Mouse (Mus musculus): ENCODE results near the gene Cobll1. TPM values are rescaled to one million over a fixed set of nuclear protein-coding genes. Genes with fewer than 3 reads are reported as not detected.

The Cobll1 gene
- polyA plus RNA-seq, 1 experiment from 2014 or later: 20.2 TPM

DNA sequence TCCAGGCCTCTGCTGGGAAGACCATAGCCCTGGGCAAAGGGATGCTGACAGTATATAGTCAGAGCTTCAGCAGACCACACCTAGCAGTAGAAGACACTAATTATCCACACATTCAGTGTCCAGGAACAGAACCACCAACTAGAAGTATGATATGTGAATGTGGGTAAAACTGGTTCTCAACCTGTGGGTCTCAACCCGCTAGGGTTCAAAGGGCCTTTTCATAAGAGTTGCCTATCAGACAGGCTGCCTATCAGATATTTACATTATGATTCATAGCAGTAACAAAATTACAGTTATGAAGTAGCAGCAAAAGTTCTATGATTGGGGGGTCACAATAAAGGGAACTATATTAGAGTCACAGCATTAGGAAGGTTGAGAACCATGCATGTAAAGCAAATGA, 24.6 kb downstream of the Cobll1 start:
- WGBS: 89% methylated on average over 1 of the region's 1 CpGs
- Histone ChIP-seq H3K4me1 (ENCODE audit: control insufficient read depth, insufficient read depth, low read length) (peaks cover 15% of the 10 kb centered on the region), H3K9me3 (ENCODE audit: control insufficient read depth, low read length) (peaks cover 2% of the 10 kb centered on the region; the same call in 1 of the 2 replicates), H3K4me2 (ENCODE audit: low read depth, low read length) (no peak overlapping the region), H3K4me3 (ENCODE audit: low read length) (no peak overlapping the region), H3K27me3 (replicated peaks; ENCODE audit: control insufficient read depth, insufficient read depth, low read length) (no peaks in the 10 kb centered on the region), H3K9ac (ENCODE audit: low read depth, low read length) (no peak overlapping the region), H3K36me3 (ENCODE audit: control insufficient read depth, insufficient read depth, low read length) (no peaks in the 10 kb centered on the region), H3K27ac (ENCODE audit: low read length) (no peak overlapping the region)
- peak; percentile 54 for ATAC-seq

GRCm38 (mm10) chr2:65213675-65214074, 25.5 kb downstream of the Cobll1 start:
- 97% methylated on average over 3 of the region's 3 CpGs for WGBS
- Histone ChIP-seq H3K4me1 (ENCODE audit: control insufficient read depth, insufficient read depth, low read length) (peaks cover 11% of the 10 kb centered on the region), H3K27me3 (replicated peaks; ENCODE audit: control insufficient read depth, insufficient read depth, low read length) (no peaks in the 10 kb centered on the region), H3K9me3 (ENCODE audit: control insufficient read depth, low read length) (peaks cover 2% of the 10 kb centered on the region; the same call in 1 of the 2 replicates), H3K4me3 (ENCODE audit: low read length) (no peak overlapping the region), H3K4me2 (ENCODE audit: low read depth, low read length) (no peak overlapping the region), H3K27ac (ENCODE audit: low read length) (no peak overlapping the region), H3K9ac (ENCODE audit: low read depth, low read length) (no peak overlapping the region), H3K36me3 (ENCODE audit: control insufficient read depth, insufficient read depth, low read length) (no peaks in the 10 kb centered on the region)
- ATAC-seq: no peak

DNA sequence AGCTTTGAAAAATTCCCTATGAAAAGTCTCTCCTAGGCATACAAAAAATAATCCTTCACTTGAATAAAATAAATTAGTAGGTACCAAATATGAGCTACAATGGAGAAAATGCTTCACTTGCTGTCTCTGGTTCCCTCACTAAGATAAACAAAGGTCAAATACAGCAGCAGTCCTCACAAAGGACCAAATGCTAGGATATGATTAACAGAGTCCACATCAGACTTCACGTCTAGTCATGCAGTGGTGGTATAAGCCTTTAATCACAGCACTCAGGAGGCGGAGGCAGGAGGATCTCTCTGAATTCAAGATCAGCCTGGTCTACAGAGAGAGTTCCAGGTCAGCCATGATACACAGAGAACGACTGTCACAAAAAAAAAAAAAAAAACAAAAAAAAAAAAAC, 27.6 kb downstream of the Cobll1 start:
- Histone ChIP-seq H3K9ac (ENCODE audit: low read depth, low read length) (no peak overlapping the region), H3K4me3 (ENCODE audit: low read length) (no peak overlapping the region), H3K36me3 (ENCODE audit: control insufficient read depth, insufficient read depth, low read length) (no peaks in the 10 kb centered on the region), H3K9me3 (ENCODE audit: control insufficient read depth, low read length) (peaks cover 2% of the 10 kb centered on the region; the same call in 1 of the 2 replicates), H3K27ac (ENCODE audit: low read length) (no peak overlapping the region), H3K4me2 (ENCODE audit: low read depth, low read length) (no peak overlapping the region), H3K27me3 (replicated peaks; ENCODE audit: control insufficient read depth, insufficient read depth, low read length) (no peaks in the 10 kb centered on the region), H3K4me1 (ENCODE audit: control insufficient read depth, insufficient read depth, low read length) (peaks cover 9% of the 10 kb centered on the region)
- 79% methylated on average over 3 of the region's 3 CpGs for WGBS
- ATAC-seq: no peak; the same call in 1 of the 2 replicates

DNA sequence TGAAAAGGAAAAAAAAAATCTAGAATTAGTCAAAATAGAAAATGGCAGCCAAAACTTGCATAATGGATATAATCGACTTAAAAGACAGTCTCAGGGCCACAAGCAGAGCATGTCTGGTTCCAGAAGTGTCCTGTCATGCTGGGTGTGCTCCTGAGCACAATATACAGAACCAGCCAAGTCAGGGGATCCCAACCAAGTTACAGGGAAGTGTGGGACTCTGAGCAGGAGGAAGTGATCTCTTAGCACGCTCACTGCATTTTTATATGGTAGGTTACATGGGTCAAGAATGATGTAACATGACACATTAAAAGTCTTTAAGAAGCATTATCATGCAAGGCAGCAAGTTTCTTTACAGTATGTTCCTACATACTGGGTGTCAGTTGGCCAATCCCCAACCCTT, 31.5 kb downstream of the Cobll1 start:
- no peak overlapping the region for H3K9ac ChIP-seq (ENCODE audit: low read depth, low read length)
- H3K4me2 ChIP-seq (ENCODE audit: low read depth, low read length): no peak overlapping the region
- H3K36me3 ChIP-seq (ENCODE audit: control insufficient read depth, insufficient read depth, low read length): no peaks in the 10 kb centered on the region
- 74% methylated on average over 2 of the region's 2 CpGs for WGBS
- peak; percentile 23; the same call in 1 of the 2 replicates for ATAC-seq
- H3K4me1 ChIP-seq (ENCODE audit: control insufficient read depth, insufficient read depth, low read length): peaks cover 5% of the 10 kb centered on the region; the same call in 1 of the 2 replicates
- H3K4me3 ChIP-seq (ENCODE audit: low read length): no peak overlapping the region
- no peaks in the 10 kb centered on the region for H3K27me3 ChIP-seq (replicated peaks; ENCODE audit: control insufficient read depth, insufficient read depth, low read length)
- no peak overlapping the region for H3K27ac ChIP-seq (ENCODE audit: low read length)
- no peaks in the 10 kb centered on the region for H3K9me3 ChIP-seq (ENCODE audit: control insufficient read depth, low read length)

DNA sequence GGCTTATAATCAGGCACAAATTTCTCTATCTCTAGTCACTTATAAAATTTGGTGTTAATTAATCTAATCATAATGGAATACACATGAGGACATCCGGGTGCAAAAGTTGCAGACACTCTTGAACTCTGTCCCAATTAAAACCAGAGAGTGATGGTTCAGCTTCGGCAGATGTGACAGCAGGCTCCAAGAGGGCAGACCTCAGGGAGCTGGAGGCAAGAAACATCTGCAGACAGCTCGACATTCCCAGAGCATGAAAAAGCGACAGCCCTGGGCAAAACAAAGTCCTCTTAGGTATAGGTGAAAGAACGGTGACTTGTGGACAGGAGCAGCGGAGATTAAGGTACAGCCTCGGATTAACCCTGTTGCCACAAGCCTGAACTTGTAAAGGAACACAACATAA, 35.5 kb downstream of the Cobll1 start:
- Histone ChIP-seq H3K9ac (ENCODE audit: low read depth, low read length) (no peak overlapping the region), H3K27me3 (replicated peaks; ENCODE audit: control insufficient read depth, insufficient read depth, low read length) (no peaks in the 10 kb centered on the region), H3K4me3 (ENCODE audit: low read length) (no peak overlapping the region), H3K4me1 (ENCODE audit: control insufficient read depth, insufficient read depth, low read length) (no peaks in the 10 kb centered on the region), H3K9me3 (ENCODE audit: control insufficient read depth, low read length) (no peaks in the 10 kb centered on the region), H3K4me2 (ENCODE audit: low read depth, low read length) (no peak overlapping the region), H3K36me3 (ENCODE audit: control insufficient read depth, insufficient read depth, low read length) (no peaks in the 10 kb centered on the region), H3K27ac (ENCODE audit: low read length) (no peak overlapping the region)
- 62% methylated on average over 7 of the region's 7 CpGs for WGBS
- ATAC-seq: no peak

DNA sequence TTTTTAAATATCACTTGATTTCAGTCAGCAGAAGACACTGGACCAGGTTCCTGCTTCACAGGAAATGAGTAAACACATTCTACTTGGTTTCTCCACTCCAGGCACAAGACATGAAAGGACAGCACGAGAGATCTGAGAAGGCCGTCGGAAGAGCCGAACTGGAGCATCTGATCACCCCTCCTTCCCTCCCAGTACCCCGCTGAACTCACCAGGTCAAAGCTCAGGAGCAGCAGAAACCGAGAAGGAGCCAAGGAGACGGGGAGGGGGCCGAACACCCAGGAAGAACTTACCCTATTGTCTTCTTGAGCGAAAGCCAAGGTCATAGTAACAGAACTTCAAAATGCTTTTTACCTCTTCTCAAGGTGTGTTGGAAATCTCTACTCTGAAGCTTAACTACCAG, 39.5 kb downstream of the Cobll1 start:
- WGBS: 86% methylated on average over 9 of the region's 9 CpGs

GRCm38 (mm10) chr2:65198605-65199004, 40.6 kb downstream of the Cobll1 start:
- no peaks in the 10 kb centered on the region for H3K27me3 ChIP-seq (replicated peaks; ENCODE audit: control insufficient read depth, insufficient read depth, low read length)
- H3K9ac ChIP-seq (ENCODE audit: low read depth, low read length): no peak overlapping the region
- no peaks in the 10 kb centered on the region for H3K9me3 ChIP-seq (ENCODE audit: control insufficient read depth, low read length)
- no peak overlapping the region for H3K4me2 ChIP-seq (ENCODE audit: low read depth, low read length)
- ATAC-seq: no peak
- no peaks in the 10 kb centered on the region; the same call in 1 of the 2 replicates for H3K4me1 ChIP-seq (ENCODE audit: control insufficient read depth, insufficient read depth, low read length)
- WGBS: 96% methylated on average over 3 of the region's 3 CpGs
- no peak overlapping the region for H3K4me3 ChIP-seq (ENCODE audit: low read length)
- no peaks in the 10 kb centered on the region for H3K36me3 ChIP-seq (ENCODE audit: control insufficient read depth, insufficient read depth, low read length)
- no peak overlapping the region for H3K27ac ChIP-seq (ENCODE audit: low read length)

More for the DNA sequence above, 39.5 kb downstream of the Cobll1 start:
- no peak overlapping the region for H3K4me3 ChIP-seq (ENCODE audit: low read length)
- no peak overlapping the region for H3K4me2 ChIP-seq (ENCODE audit: low read depth, low read length)
- no peaks in the 10 kb centered on the region for H3K9me3 ChIP-seq (ENCODE audit: control insufficient read depth, low read length)
- H3K27ac ChIP-seq (ENCODE audit: low read length): no peak overlapping the region
- H3K36me3 ChIP-seq (ENCODE audit: control insufficient read depth, insufficient read depth, low read length): no peaks in the 10 kb centered on the region
- H3K27me3 ChIP-seq (replicated peaks; ENCODE audit: control insufficient read depth, insufficient read depth, low read length): no peaks in the 10 kb centered on the region
- no peak for ATAC-seq
- no peaks in the 10 kb centered on the region; the same call in 1 of the 2 replicates for H3K4me1 ChIP-seq (ENCODE audit: control insufficient read depth, insufficient read depth, low read length)
- H3K9ac ChIP-seq (ENCODE audit: low read depth, low read length): no peak overlapping the region

- 90% methylated on average over 1 of the region's 1 CpGs for WGBS
- Histone ChIP-seq H3K9ac (ENCODE audit: low read depth, low read length) (no peak overlapping the region), H3K36me3 (ENCODE audit: control insufficient read depth, insufficient read depth, low read length) (no peaks in the 10 kb centered on the region), H3K27me3 (replicated peaks; ENCODE audit: control insufficient read depth, insufficient read depth, low read length) (no peaks in the 10 kb centered on the region), H3K27ac (ENCODE audit: low read length) (no peak overlapping the region), H3K4me2 (ENCODE audit: low read depth, low read length) (no peak overlapping the region), H3K4me3 (ENCODE audit: low read length) (no peak overlapping the region), H3K9me3 (ENCODE audit: control insufficient read depth, low read length) (no peaks in the 10 kb centered on the region), H3K4me1 (ENCODE audit: control insufficient read depth, insufficient read depth, low read length) (peaks cover 7% of the 10 kb centered on the region)
- no peak for ATAC-seq
Observed at GRCm38 (mm10) chr2:65196994-65197393, 42.2 kb downstream of the Cobll1 start.

DNA sequence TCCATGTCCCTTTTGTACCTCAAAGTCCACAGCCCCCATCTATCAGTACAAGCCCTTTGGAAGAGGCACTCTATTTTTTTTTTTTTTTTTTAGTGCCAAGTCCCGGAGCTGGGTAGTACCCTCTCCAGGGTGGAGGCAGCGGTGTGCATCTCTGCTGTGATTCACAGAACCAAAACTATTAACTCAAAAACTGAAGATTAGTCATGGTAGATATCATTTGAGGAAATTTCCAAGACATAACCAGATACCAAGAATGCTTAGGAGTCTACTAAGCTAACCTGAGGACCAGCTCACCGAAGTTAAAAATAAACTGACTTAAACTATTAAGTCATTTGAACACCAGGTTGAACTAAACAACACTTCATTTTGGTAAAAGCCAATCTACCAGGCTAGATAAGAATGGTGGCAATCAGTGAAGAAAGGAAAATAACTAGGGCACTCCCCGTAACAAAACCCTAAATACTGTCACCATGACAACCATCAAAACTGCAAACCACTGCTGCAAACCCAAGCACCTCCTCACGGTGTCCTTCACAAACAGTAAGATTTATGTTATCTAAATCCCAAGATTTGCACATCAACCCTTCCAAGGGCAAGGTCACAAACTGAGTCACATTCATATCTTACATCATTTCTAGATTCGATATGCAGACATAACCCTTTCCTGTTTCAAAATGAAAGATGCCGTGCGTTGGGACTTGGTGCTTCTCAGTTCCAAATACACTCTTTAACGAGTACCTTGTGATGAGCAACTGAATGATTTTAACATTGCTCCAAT, 43.8 kb downstream of the Cobll1 start:
- no peak overlapping the region for H3K27ac ChIP-seq (ENCODE audit: low read length)
- H3K4me2 ChIP-seq (ENCODE audit: low read depth, low read length): no peak overlapping the region
- H3K9me3 ChIP-seq (ENCODE audit: control insufficient read depth, low read length): no peaks in the 10 kb centered on the region
- H3K9ac ChIP-seq (ENCODE audit: low read depth, low read length): no peak overlapping the region
- no peaks in the 10 kb centered on the region for H3K27me3 ChIP-seq (replicated peaks; ENCODE audit: control insufficient read depth, insufficient read depth, low read length)
- ATAC-seq: no peak
- H3K4me3 ChIP-seq (ENCODE audit: low read length): no peak overlapping the region
- H3K36me3 ChIP-seq (ENCODE audit: control insufficient read depth, insufficient read depth, low read length): no peaks in the 10 kb centered on the region
- 72% methylated on average over 9 of the region's 9 CpGs for WGBS
- H3K4me1 ChIP-seq (ENCODE audit: control insufficient read depth, insufficient read depth, low read length): peaks cover 19% of the 10 kb centered on the region

Data from intestine, embryonic 16.5 days (tissue).